Mouse (Mus musculus): ENCODE results near the gene Pin4. TPM values are rescaled to one million over a fixed set of nuclear protein-coding genes. Genes with fewer than 3 reads are reported as not detected.

Gene Pin4
- 74.4 and 86.4 TPM in 2 replicates for polyA plus RNA-seq (2014; fragmentation: Nextera tagmentation; extraction: Ambion mirVana)

DNA sequence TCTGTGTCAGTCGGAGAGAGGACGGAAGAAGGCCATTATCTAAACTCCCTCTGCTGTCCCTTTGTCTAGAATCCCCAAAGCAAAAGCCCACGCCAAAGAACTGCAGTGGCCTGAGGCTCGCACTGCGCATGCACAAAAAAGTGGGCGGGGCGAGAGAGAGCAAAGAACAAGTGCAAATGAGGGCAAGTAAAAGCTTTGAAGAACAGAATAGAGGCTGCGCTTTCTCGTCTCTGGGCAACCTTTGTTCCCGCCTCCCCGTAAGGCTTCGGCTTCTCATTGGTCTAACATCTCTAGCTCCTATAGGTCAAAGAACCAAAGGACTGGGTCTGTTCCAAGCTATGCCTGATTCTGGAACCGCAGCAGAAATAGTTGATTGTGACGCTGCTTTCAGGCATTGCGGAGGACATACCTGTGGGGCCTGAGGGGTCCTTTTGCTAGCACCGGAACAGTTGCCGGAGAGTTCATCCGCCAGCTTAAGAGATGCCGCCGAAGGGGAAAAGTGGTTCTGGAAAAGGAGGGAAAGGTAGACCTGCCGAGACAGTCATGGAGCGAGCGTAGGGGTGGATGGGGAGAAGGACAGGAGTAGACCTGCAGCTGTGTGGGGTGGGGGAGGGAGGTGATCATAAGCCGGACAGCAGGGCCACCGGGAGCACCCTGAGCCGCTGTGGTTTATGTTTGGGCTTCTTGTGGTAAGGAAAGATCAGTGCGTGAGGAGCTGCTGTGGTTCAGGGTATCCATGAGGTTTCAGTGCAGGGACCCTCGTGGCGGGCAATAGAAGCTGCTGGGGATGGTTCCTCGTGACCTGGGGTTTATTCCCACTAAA, at the start of gene Pin4:
Gene Pin4, plus strand, starts transcription at position 406 of the 823 bp plus-strand sequence.
- 0 out of 2 replicates have a peak, but pooled peaks cover 3% of the 10 kb centered on the region for H3K4me1 ChIP-seq (ENCODE audit: control insufficient read depth, insufficient read depth, low read length)
- no peak within 1 kb of the TSS for H3K27ac ChIP-seq (ENCODE audit: low read length)
- WGBS = 15% methylated on average over 30 of the region's 30 CpGs
- no peaks in the 10 kb centered on the region for H3K27me3 ChIP-seq (ENCODE audit: control insufficient read depth, insufficient read depth, low read length)
- H3K4me2 ChIP-seq (replicated peaks; ENCODE audit: low read depth, low read length) = peak within 1 kb of the TSS; percentile 53
- H3K9ac ChIP-seq (replicated peaks; ENCODE audit: low read depth, low read length) = peak within 1 kb of the TSS; percentile 57
- peak; percentile 99 for ATAC-seq (ENCODE audit: insufficient number of reproducible peaks, insufficient read depth, low FRiP score, low read depth)
- H3K36me3 ChIP-seq (ENCODE audit: control insufficient read depth, insufficient read depth, low read length) = no peaks in the 10 kb centered on the region; the same call in 1 of the 2 replicates
- no peaks in the 10 kb centered on the region for H3K9me3 ChIP-seq (ENCODE audit: control insufficient read depth, low read depth, low read length)
- peak within 1 kb of the TSS; percentile 49 for H3K4me3 ChIP-seq (ENCODE audit: low read depth, low read length)

DNA sequence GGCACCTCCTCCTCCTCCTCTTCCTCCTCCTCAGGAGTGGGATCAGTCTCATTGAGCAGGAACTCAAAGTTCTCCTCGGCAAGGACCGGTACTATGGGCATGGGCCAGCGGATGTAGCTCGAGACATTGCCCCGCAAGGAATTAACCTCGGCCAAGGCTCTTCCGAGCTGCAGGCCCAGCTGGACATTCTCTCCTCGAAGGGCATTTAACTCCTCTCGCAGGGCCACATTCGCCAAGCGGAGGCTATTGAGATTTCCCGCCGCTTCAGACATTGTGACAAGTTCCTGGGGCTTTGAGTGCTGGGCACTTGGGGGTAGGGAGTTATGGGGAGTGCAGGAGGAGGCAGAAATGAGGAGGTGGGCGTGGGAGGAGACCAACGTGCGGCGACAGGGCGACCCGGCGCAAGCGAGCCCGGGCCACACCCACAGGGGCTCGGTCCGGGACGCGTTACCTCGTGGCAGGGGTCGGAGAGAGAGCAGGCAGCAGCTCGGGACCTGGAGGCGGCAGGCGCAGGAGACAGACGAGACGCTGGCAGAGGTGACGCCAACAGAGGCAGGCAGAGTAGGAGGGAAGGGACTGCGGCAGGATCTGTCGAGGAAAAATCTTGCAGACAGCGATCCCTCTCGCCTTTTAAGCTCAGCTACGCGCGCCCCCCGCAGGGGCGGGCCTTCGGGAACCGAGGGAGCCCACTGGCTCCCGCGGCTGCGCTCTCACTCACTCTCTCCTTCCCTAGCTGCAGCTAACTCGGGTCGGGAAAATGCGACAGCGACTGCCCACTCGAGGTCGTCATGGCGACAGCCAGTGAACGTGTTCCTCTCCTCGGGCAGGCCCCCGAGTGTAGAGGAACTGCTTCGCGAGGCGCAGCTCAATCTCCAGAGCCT, 48.4 kb upstream of the Pin4 start, which contains the start of gene Rtl5:
Gene Rtl5, minus strand, starts transcription at position 714 of the 881 bp plus-strand sequence.
- Histone ChIP-seq H3K27ac (ENCODE audit: low read length) (peak within 1 kb of the TSS; percentile 72; the same call in 1 of the 2 replicates), H3K27me3 (ENCODE audit: control insufficient read depth, insufficient read depth, low read length) (no peaks in the 10 kb centered on the region), H3K4me2 (replicated peaks; ENCODE audit: low read depth, low read length) (peak within 1 kb of the TSS; percentile 56), H3K9me3 (ENCODE audit: control insufficient read depth, low read depth, low read length) (no peaks in the 10 kb centered on the region), H3K4me3 (ENCODE audit: low read depth, low read length) (peak within 1 kb of the TSS; percentile 41), H3K36me3 (ENCODE audit: control insufficient read depth, insufficient read depth, low read length) (no peaks in the 10 kb centered on the region), H3K4me1 (ENCODE audit: control insufficient read depth, insufficient read depth, low read length) (no peaks in the 10 kb centered on the region), H3K9ac (replicated peaks; ENCODE audit: low read depth, low read length) (peak within 1 kb of the TSS; percentile 36; the same call in 1 of the 2 replicates)
- ATAC-seq (ENCODE audit: insufficient number of reproducible peaks, insufficient read depth, low FRiP score, low read depth) = peak; percentile 86
- WGBS = 21% methylated on average over 61 of the region's 61 CpGs

- no peak overlapping the region for H3K9ac ChIP-seq (replicated peaks; ENCODE audit: low read depth, low read length)
- H3K4me1 ChIP-seq (ENCODE audit: control insufficient read depth, insufficient read depth, low read length) = no peaks in the 10 kb centered on the region
- no peaks in the 10 kb centered on the region for H3K27me3 ChIP-seq (ENCODE audit: control insufficient read depth, insufficient read depth, low read length)
- H3K4me2 ChIP-seq (replicated peaks; ENCODE audit: low read depth, low read length) = peak overlapping the region; percentile 56
- 25% methylated on average over 2 of the region's 2 CpGs for WGBS
- ATAC-seq (ENCODE audit: insufficient number of reproducible peaks, insufficient read depth, low FRiP score, low read depth) = no peak
- H3K9me3 ChIP-seq (ENCODE audit: control insufficient read depth, low read depth, low read length) = no peaks in the 10 kb centered on the region
- peak overlapping the region; percentile 41 for H3K4me3 ChIP-seq (ENCODE audit: low read depth, low read length)
- no peaks in the 10 kb centered on the region for H3K36me3 ChIP-seq (ENCODE audit: control insufficient read depth, insufficient read depth, low read length)
- peak overlapping the region; percentile 33; the same call in 1 of the 2 replicates for H3K27ac ChIP-seq (ENCODE audit: low read length)
Observed at GRCm38 (mm10) chrX:102071517-102071916, 47.7 kb upstream of the Pin4 start.

DNA sequence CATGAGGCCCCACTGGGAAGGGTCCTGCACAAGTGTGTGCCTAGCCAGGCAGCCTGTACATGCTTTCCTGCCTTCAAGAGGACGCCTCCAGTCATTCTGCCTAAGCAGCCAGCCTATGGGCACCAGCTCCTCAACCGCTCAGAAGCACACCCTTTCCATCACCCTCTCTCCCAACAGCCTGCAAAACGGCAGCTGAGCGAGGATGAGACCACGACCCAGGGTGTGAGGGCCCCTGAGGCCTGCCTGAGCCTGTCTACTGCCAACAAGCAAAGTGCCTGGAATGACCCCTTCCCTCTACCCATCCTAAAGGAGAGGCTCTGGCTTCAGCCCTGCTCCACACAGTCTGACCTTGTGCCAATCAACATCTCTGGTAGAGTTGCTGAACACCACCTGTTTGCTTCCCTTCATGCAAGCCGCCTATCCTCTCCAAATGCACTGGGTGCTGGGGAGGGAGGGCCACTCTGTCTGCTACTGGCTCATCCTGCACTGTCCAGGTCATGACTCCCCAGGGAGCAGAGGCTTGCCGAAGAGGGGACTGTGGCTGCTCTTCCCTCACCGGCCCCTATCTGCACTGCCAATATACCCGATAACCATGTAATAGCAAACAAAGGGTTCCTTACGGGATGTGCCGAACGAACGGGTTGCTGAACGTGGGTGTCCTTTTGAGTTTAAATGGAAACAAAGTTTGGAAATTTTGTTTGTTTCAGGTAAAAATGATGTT, 45.5 kb upstream of the Pin4 start:
- no peak for ATAC-seq (ENCODE audit: insufficient number of reproducible peaks, insufficient read depth, low FRiP score, low read depth)
- no peak overlapping the region for H3K4me3 ChIP-seq (ENCODE audit: low read depth, low read length)
- H3K9me3 ChIP-seq (ENCODE audit: control insufficient read depth, low read depth, low read length) = no peaks in the 10 kb centered on the region
- H3K27ac ChIP-seq (ENCODE audit: low read length) = no peak overlapping the region
- H3K36me3 ChIP-seq (ENCODE audit: control insufficient read depth, insufficient read depth, low read length) = no peaks in the 10 kb centered on the region; the same call in 1 of the 2 replicates
- no peak overlapping the region for H3K9ac ChIP-seq (replicated peaks; ENCODE audit: low read depth, low read length)
- no peaks in the 10 kb centered on the region for H3K4me1 ChIP-seq (ENCODE audit: control insufficient read depth, insufficient read depth, low read length)
- no peak overlapping the region for H3K4me2 ChIP-seq (replicated peaks; ENCODE audit: low read depth, low read length)
- 84% methylated on average over 14 of the region's 14 CpGs for WGBS
- no peaks in the 10 kb centered on the region for H3K27me3 ChIP-seq (ENCODE audit: control insufficient read depth, insufficient read depth, low read length)

GRCm38 (mm10) chrX:102074435-102074834, 44.8 kb upstream of the Pin4 start:
- Histone ChIP-seq H3K27ac (ENCODE audit: low read length) (no peak overlapping the region), H3K4me1 (ENCODE audit: control insufficient read depth, insufficient read depth, low read length) (no peaks in the 10 kb centered on the region), H3K9ac (replicated peaks; ENCODE audit: low read depth, low read length) (no peak overlapping the region), H3K36me3 (ENCODE audit: control insufficient read depth, insufficient read depth, low read length) (no peaks in the 10 kb centered on the region; the same call in 1 of the 2 replicates), H3K4me3 (ENCODE audit: low read depth, low read length) (no peak overlapping the region), H3K9me3 (ENCODE audit: control insufficient read depth, low read depth, low read length) (no peaks in the 10 kb centered on the region), H3K4me2 (replicated peaks; ENCODE audit: low read depth, low read length) (no peak overlapping the region), H3K27me3 (ENCODE audit: control insufficient read depth, insufficient read depth, low read length) (no peaks in the 10 kb centered on the region)
- ATAC-seq (ENCODE audit: insufficient number of reproducible peaks, insufficient read depth, low FRiP score, low read depth) = no peak
- WGBS = 81% methylated on average over 5 of the region's 5 CpGs

DNA sequence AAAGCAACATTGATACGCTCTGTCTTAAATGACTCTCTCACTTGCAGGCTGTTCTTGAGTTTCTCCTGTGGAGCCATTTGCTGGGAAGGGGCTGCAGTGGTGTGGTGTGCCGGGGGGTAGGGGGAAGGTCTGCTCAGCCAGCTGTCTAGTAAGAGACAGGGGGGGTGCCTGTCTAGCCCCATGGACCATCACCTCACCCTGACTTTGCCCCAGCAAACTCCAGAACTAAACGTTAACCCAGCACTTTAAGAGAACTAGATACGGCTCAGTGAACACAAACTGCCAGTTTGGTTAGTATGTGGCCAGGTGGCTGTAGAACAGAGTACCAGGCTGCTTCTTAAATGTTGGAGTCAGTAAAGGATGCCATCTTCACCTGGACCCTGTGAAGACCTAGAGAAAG, 44.1 kb upstream of the Pin4 start:
- ATAC-seq (ENCODE audit: insufficient number of reproducible peaks, insufficient read depth, low FRiP score, low read depth) = no peak
- no peaks in the 10 kb centered on the region; the same call in 1 of the 2 replicates for H3K36me3 ChIP-seq (ENCODE audit: control insufficient read depth, insufficient read depth, low read length)
- H3K9ac ChIP-seq (replicated peaks; ENCODE audit: low read depth, low read length) = no peak overlapping the region
- no peak overlapping the region for H3K27ac ChIP-seq (ENCODE audit: low read length)
- WGBS = 77% methylated on average over 4 of the region's 4 CpGs
- no peak overlapping the region for H3K4me2 ChIP-seq (replicated peaks; ENCODE audit: low read depth, low read length)
- no peak overlapping the region for H3K4me3 ChIP-seq (ENCODE audit: low read depth, low read length)
- no peaks in the 10 kb centered on the region for H3K27me3 ChIP-seq (ENCODE audit: control insufficient read depth, insufficient read depth, low read length)
- H3K4me1 ChIP-seq (ENCODE audit: control insufficient read depth, insufficient read depth, low read length) = no peaks in the 10 kb centered on the region
- no peaks in the 10 kb centered on the region for H3K9me3 ChIP-seq (ENCODE audit: control insufficient read depth, low read depth, low read length)

- ATAC-seq (ENCODE audit: insufficient number of reproducible peaks, insufficient read depth, low FRiP score, low read depth) = no peak
- no peaks in the 10 kb centered on the region for H3K27me3 ChIP-seq (ENCODE audit: control insufficient read depth, insufficient read depth, low read length)
- H3K4me2 ChIP-seq (replicated peaks; ENCODE audit: low read depth, low read length) = no peak overlapping the region
- no peaks in the 10 kb centered on the region for H3K9me3 ChIP-seq (ENCODE audit: control insufficient read depth, low read depth, low read length)
- H3K27ac ChIP-seq (ENCODE audit: low read length) = no peak overlapping the region
- H3K36me3 ChIP-seq (ENCODE audit: control insufficient read depth, insufficient read depth, low read length) = no peaks in the 10 kb centered on the region; the same call in 1 of the 2 replicates
- no peak overlapping the region for H3K4me3 ChIP-seq (ENCODE audit: low read depth, low read length)
- H3K9ac ChIP-seq (replicated peaks; ENCODE audit: low read depth, low read length) = no peak overlapping the region
- H3K4me1 ChIP-seq (ENCODE audit: control insufficient read depth, insufficient read depth, low read length) = no peaks in the 10 kb centered on the region
- 77% methylated on average over 7 of the region's 7 CpGs for WGBS
Observed at GRCm38 (mm10) chrX:102076886-102077765, 42.1 kb upstream of the Pin4 start.

Measured in stomach, embryonic 14.5 days (tissue).